Mouse (Mus musculus) adrenal gland (tissue): Measurements from ENCODE around the gene Pear1.

Source experiments
- intact Hi-C: fragments of 180-260 bp; cut with DNase I; formaldehyde crosslinking; loops from one replicate; pipeline ENCODE4 v1.15.1; 2025

Pear1 gene

DNA sequence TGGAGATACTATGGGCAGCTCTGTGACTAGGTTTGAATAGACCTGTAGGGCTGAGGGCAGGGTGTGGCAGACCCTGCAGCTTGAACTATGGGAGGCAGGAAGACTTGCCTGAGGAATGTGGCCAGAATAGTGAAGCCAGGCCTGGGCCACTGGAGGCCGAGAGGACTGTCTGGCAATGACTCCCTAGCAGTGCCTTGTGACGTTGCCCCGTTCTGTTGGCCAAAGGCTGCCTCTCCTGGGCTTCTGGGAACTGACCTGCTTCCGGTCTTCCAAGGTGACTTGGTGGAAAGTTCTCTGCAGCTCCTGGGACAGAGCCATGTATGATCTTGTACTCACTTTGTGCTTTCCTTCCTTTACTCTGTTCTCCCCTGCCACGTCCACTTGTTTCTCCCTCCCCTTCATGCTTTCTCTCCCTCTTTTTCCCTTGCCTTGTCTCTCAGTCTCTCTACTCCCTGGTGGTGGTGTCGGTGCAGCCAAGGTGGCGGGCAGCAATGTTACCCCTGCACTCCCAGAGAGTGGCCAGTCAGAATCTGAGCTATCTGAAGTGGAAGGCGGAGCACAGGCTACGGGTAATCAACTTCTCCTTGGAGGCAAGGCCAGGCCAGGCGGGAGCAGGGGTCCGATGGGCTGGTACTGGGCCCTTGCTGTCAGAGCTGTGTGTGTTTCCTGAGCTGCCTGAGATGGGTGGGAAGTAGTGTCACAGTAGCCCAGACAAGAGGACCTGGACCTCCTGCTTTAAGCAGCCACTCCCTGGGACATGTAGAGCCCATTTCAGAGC is 89.9 kb downstream of the Pear1 start:
- intact Hi-C loops = no loop called here

DNA sequence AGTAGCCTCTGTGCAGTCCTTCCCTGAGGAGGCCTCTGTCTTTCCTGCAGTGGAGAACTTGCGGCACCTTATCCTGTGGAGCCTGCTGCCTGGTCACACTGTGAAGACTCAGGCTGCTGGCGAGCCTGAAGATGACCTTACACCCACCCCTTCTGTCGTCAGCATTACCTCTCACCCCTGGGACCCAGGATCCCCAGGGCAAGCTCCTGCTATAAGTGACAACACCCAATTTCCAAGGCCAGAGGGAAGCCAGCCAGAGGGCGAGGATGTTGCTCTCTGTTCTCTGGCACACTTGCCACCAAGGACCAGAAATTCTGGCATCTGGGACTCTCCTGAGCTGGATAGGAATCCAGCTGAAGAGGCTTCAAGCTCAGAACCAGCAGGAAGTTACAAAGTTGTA is 91.0 kb downstream of the Pear1 start:
- intact Hi-C loops = no loop called here

DNA sequence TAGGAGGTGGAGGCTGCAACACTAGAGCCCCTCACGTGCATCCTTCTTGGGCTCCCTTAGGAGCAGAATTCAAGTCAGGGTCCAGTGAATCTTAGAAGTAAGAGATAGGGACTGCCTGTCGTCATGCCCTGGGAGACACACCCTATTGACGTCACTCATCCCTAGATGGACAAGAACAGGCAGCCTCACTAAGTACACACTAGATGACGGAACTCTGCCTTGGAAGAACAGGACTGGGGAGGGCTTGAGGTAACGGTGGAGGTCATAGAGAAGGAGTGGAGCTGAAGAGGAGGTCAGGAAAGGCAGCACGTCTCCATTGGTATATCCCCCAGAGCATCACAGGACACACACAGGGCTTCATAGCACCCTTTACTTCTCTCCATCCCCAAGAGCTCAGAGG is 95.4 kb downstream of the Pear1 start:
- intact Hi-C loops = no loop called here

DNA sequence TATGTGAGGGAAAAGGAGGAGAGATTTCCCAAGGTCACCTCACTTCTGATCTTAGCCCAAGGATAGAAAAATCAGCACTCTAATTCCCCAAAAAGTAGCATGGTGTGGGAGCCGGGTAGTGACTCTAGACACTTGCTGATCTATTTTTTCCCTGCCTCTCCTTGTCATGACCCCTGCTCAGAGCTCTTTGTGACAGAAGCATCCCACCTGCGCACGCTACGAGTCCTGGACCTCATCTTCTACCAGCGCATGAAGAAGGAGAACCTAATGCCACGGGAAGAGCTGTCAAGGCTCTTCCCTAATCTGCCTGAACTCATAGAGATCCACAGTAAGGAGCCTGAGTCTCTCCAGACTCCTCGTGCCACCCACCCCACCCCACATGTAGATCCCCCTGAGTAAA is 97.9 kb downstream of the Pear1 start:
- intact Hi-C loops = no loop called here

DNA sequence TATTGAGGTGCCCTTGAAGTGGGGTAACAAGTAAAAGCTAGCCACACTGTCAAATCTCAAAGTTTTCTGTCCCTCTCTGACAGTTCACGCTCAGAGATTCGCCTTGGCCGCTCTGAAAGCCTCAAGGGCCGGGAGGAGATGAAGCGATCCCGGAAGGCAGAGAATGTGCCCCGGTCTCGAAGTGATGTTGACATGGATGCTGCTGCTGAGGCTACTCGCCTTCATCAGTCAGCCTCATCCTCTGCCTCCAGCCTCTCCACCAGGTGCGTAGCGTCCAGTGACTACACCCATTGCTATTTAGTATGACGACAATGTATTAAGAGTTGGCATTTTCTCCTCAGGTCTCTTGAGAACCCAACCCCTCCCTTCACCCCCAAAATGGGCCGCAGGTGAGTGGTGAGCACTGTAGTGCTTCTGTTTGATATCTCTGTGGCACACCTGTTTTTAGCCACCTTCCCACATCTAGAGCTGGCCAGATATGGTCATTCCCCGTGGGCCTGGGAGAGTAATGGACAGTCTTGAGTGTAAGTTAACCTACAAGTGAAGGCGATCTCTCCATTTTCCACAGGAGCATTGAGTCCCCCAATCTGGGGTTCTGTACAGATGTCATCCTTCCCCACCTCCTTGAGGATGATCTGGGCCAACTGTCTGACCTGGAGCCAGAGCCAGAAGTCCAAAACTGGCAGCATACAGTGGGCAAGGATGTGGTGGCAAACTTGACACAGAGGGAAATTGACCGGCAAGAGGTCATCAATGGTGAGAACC is 98.5 kb downstream of the Pear1 start:
- intact Hi-C loops = no loop called here

DNA sequence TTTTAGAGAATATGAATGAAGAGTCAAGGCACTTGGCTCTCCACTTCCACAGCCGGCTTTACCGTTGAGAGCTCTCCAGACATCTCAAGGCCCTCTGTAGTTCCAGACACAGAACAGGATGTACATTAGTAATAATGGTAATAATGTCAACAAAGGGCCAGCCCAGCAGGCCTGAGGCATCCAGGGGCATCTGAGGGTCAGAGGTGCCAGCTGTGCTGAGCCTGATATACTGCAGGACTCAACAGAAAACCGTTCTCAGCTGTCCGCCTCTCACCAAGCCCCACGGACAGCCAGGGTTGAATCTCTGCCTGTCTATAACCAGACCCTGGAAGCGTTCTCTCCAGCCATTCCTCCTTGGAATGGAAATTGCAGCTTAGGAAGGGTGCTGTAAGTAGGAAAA is 99.5 kb downstream of the Pear1 start:
- intact Hi-C loops = no loop called here

DNA sequence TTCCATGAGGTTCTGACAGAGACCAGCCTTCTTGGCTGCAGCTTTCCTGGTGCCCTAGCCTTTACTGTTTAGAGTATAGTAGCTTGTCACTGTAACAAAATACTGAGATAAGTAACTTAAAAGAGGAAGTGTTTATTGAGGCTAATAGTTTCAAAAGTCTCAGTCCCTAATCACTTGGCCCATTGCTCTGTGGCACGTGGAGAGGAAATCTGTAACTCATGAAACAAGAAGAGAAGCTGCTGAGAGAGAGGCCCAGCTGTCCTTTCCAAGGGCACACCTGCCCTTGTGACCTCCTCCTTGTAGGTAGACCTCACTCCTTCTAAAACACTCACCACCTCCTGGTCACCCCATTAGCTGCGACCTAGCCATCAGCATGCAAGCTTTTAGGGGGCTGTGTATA is 105.6 kb downstream of the Pear1 start:
- intact Hi-C loops = no loop called here
